Mouse (Mus musculus) skeletal muscle tissue, adult 2 months (tissue): Measurements from ENCODE around the gene Rsg1.

ENCODE experiments used
- DNase-seq: peaks from one replicate; pipeline ENCODE4 v3.0.0-alpha.2; 2012; ENCODE audit warnings: low read depth, low spot score

The Rsg1 gene

DNA sequence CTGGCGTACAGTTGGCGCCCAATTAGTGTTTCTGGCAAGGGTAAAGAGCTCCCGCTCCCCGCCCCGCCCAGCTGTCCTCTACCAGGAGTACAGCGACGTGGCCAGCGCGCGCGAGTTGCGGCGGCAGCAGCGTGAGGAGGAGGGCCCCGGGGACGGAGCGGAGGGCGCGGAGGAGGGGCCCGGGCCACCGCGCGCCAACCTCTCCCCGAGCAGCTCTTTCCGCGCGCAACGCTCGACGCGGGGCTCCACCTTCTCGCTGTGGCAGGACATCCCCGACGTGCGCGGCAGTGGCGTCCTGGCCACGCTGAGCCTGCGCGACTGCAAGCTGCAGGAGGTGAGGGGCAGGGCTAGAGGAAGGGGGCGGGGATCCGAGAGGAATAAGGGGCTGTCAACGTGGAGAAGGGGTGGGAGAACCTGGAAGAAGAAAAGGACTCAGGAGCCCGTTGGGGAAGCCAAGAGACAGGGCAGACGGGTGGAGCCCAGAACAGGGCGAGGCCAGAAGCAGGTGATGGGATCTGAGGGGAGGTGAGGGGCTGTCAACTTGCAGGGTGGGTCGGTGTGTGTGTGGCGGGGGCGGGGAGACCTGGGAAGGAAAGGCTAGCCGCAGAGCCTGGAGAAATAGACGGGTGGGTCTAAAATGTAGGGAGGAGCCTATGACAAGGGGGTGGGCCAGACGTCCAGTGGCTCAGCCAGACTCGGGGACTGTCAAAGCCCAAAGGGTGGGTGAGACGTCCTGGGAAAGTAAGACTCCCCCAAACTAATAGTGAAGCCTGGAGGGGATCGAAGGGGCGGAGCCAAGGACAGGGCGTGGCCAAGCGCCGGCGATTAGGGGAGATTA, 34.2 kb downstream of the Rsg1 start:
- DNase-seq: no peak

DNA sequence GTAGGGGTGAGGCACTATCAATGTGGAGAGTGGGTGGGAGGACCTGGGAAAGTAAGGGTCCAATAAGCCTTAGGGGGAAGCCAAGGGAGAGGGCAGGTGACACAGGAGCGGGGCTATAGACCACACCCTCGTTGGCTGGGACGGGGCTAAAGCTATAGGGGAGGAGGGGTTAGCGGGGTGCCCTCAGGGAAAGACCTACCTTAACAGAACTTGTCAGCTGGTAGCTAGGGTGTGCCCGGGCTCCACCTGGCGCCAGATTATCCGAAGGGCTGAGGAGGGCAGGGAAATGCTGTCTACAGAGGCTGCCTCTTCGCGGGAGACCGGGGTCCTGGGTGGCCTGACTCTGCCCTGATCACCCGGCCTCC, 34.8 kb downstream of the Rsg1 start:
- no peak for DNase-seq

DNA sequence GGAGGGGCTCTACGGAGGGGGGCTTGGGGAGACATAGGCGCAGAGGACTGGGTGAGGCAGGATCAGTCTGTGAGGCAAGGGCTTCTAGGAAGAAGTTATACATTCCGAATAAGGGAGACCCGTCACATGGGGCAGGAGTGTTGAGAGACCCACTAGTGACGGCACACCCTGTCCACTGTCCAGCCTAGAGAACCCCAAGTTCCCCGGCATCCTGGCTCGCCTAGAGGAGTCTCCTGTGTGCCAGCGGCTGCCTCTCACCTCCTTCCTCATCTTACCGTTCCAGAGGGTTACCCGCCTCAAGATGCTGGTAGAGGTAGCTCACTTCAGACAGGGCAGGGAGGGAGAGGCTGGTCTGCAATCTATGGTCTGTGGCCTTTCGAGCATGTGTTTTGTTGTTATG, 35.6 kb downstream of the Rsg1 start:
- no peak for DNase-seq

DNA sequence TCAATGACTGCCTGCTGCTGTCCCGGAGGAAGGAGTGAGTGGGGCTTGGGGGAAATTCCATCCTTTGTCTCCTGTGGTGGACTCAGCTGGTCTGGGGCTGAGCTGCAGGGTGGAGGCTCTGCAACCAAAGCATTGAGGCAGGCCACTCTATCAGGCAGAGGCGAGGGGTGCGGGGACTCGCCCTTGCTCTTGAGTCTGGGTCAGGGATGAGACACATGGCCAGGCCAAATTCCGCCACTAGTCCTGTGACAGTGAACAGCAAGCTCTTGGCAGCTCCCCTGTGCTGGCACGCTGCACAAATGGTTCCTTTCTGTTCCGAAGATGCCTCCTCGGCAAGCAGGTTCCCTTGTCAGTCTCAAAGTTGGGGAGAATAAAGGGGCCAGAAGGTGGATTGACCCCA, 37.3 kb downstream of the Rsg1 start:
- DNase-seq: no peak

DNA sequence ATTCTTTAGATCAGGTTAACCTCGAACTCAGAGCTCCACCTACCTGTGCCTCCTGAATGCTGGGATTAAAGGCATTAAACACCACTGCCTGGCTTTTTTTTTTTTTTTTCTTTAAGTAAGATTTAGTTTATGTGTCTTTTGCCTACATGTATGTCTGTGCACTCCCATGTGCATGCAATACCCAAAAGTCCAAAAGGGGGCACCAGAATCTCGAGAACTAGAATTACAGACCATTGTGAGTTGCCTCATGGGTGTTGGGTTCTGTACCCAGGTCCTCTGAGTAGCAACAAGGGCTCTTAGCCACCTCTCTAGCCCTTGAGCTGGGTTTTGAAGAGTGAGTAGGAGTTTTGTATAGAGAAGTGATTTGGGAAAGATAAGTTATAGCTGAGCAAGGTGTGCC, 38.9 kb downstream of the Rsg1 start:
- DNase-seq: no peak

DNA sequence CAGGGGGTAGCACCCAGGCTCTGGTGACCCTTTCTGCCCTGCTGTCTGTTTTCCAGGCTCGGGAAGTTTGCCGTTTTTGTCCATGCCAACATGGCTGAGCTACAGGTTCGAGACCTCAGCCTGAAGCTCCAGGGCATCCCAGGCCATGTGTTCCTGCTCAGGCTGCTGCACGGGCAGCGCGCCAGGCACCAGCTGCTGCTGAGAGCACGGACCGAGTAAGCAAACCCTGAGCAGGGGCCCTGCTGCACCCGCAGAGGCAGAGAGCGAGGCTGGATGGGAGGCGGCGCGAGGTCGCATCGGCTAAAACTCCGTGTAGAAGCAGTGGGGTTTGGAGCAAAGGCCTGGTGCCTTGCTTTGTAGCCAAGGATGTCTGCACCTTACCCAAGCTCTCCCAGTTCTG, 40.5 kb downstream of the Rsg1 start:
- no peak for DNase-seq

DNA sequence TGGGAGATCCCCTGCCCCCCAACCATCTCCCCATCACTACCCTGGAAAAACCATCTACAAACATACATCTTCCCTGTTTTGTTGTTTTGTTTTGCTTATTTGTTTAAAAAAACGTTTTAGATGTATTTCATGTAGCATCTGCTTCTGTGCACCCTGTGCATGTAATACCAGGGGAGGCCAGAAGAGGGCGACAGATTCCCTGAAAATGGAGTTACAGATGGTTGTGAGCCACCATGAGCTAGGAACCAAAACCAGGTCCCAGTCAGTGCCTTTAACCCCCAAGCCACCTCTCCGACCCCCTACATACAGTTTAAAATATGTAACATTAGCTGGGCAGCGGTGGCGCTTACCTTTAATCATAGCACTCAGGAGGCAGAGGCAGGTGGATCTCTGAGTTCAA, 43.7 kb downstream of the Rsg1 start:
- no peak for DNase-seq

DNA sequence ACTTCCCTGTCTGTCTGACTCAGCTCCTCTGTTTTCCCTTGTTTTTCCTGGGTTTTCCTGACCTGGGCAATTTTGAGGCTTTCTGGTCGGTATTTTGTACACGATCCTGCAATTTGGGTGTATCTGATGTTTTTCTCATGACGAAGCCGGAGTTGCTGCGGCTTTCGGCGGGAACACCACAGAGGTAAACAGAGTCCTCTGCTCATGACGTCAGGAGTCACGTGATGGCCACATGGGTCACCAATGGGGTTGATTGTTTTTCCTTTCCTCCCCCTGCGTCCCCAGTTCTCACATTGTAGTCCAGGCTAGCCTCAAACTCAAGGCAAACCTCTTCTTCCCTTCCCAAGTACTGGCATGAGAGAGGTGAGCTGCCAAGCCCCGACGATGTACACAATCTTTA, 45.7 kb downstream of the Rsg1 start:
- no peak for DNase-seq

DNA sequence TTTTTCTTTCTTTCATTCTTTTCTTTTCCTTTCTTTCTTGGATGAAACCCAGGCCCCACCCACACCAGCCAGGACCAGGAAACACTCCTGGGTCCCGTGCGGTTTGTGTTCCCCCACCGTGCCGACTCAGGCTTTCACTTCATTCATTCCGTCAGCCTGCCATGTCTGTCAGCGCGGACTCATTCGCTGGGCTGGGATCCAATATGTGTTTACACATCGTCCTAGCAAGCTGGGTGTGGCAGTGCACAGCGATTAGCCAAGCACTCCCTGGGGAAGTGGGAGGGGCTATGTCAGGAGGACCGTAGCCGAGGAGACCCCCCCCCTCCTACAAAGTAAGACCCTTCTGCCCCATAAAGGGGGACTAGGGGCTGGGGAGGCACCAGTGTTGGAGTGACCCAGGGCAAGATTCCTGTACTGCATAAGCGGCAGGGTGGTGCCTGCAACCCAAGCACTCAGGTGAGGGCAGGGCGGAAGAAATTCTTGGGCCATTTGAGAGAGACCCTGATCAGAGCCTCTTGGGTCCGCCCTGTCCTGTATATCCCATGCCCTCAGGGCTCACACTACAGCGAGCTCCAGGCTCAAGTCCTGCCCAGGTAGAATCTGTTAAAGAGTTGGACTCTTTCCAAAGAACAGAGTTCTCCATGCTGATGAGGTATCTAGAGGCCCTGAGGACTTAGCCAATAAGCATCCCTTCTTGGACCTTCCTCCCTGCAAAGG, 46.4 kb downstream of the Rsg1 start:
- DNase-seq: peak; percentile 34

DNA sequence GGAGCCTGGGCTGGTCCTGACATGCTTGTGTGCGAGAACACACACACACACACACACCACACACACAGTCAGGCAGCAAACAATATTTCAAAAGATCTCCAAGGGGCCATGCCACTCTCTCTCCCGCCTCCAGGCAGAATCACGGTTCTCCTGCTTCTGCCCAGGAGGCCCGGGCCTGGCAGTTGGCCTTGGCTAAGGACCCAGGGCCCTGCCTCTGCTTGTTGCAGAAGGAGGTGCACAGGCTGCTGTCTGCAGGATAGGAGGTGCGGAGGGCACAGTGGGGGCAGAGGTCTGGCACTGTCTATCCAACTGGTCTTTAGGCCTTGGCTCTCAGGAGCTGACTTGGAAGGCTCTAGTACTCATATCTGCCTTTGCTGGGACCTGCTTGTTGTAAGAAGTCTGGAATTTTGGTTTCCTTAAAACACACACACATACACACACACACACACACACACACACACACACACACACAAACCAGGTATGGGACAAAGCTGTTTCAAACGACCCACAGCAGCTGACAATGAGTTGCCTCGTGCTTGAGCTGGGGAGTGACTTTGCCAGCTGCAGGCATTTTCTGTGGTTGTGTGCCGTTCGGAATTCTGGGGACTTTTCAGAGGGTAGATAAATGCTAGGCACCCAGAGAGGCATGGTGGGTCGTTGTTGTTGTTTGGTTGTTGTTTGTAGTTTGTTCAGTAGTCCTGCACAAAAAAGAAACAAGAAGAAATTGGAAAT, 49.3 kb downstream of the Rsg1 start:
- DNase-seq: no peak

DNA sequence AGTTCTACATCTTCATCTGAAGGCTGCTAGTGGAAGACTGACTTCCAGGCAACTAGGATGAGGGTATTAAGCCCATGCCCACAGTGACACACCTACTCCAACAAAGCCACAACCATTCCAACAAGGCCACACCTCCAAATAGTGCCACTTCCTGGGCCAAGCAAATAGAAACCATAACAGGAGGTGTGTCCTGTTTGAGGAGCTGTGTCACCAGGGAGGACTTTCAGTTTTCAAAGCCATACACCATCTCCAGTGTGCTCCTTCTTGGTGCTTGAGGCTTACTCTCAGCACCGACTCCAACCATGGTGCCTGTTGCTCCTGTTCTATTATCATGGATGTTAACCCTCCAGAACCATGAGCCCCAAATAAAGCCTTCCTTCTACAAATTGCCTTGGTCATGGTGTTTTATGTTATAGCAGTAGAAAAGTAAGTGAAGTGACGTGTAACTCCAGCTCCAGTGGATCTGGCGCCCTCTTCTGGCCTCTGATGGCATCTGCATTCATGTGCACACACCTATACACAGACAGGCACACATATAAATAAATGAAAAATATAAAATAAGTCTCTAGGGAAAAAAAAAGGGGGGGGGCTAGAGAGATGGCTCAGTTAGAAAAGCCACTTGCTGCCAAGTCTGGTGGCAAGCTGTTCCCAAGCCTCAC, 52.4 kb downstream of the Rsg1 start:
- DNase-seq: no peak

DNA sequence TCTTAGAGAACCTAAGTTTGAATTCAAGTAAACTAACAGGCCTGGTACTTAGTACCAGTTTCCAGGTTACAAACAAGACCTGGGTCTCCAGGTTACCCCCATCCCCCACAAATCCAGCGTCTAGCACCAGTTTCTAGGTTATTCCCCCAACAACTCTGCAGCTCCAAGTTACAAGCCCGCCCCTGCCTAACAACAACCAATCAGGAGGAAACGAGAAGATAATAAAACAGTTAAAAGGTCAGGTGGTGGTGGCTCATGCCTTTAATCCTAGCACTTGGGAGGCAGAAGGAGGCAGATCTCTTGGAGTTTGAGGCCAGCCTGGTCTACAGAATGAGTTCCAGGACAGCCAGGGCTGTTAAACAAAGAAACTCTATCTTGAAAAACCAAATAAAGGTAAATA, 53.5 kb downstream of the Rsg1 start:
- DNase-seq: no peak

DNA sequence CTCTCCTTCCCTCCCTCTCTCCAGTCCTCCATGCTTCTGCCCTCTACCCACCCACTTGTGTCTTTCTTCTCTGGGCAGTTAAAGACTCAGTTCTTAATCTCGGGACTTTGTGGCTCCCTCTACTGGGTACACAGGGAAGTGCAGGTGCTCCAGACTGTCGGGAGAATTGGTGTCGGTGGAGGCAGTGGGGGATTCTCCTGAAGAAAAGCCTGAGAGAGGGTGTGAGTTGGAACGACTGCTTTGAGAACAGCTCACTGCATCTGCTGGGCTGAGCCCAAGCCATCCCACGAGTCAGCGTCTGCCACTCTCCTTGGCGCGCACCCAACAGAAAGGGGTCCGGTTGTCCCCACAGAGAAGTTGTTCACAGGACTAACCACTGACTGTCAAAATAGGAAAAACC, 54.1 kb downstream of the Rsg1 start:
- no peak for DNase-seq

DNA sequence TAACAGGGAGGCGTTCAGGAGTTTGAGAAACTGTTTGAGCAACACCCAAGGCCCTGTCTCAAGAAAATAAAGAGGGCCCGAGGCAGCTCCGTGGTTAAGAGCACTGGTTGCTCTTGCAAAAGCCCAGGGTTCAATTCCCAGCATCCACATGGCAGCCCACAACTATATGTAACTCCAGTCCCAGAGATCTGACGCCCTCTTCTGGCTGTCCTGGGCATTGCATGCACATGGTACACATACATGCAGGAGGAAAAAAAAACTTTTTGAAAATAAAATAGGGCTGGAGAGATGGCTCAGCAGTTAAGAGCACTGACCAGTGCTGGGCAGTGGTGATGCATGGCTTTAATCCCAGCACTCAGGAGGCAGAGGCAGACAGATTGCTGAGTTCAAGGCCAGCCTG, 54.6 kb downstream of the Rsg1 start:
- DNase-seq: no peak

DNA sequence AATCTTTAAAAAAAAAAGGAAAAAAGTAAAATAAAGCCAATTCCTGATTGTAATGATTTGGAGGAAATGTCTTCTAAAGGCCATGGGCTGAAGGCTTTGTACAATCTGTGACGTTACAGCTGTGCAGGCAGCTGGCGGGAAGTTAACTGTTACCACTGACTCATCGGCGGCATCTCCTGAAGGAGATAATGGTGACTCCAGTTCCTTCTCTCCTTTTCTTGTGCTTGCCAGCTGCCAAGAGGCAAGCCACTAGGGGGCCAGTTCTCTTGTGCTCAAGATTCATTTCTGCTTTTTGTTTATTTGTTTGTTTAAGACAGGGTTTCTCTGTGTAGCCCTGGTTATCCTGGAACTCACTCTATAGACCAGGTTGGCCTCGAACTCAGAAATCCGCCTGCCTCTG, 55.3 kb downstream of the Rsg1 start:
- DNase-seq: no peak

DNA sequence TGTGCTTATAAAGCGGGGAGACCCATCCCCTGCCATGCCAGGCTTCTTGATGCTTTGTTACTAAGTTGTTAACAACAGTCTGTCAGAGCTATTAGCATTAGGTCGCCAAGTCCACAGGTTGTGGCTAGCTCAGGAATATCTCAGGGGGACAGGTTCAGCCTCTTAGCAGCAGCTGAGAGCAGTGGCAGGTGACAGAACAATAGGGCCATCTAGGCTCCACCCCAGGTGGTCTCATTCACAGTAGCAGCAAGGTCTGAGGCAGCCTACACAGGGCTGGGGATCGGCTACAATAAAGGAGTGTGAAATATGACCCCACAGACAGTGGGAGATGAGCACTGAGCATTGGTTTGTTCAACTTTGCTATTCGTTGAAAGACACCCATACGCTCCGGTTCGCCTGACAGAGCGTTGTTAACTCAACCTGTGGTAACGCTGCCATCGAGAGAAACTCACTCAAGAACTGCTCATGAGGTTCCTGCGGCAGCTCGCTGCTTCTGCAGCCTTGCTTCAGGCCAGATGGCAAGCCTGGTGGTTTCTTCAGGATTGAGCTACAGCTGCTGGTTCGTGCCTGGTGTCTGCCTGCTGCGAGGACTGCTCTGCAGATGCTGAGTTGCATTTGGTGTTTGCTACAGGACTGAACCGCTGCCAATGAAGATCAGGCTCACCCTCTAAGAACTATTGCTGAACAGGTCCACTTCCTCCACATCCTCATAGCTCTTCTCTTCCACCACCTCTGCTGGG, 56.6 kb downstream of the Rsg1 start:
- no peak for DNase-seq

DNA sequence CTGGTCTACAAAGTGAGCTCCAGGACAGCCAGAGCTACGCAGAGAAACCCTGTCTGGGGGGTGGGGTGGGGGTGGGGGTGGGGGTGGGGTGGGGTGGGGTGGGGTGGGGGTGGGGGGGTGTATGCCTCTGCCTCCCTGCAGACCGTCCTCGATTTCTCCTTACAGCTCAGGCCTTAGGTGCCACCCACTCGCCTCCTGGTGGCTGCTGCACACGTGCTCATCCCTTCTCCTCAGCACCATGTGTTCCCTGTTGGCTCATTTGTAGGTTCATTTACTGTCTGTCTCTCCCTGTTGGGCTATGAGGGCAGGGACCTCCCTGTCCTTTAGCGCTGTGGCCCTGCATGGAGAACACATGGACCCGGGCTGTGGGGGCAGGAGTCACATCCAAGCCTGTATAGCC, 57.5 kb downstream of the Rsg1 start:
- DNase-seq: no peak

DNA sequence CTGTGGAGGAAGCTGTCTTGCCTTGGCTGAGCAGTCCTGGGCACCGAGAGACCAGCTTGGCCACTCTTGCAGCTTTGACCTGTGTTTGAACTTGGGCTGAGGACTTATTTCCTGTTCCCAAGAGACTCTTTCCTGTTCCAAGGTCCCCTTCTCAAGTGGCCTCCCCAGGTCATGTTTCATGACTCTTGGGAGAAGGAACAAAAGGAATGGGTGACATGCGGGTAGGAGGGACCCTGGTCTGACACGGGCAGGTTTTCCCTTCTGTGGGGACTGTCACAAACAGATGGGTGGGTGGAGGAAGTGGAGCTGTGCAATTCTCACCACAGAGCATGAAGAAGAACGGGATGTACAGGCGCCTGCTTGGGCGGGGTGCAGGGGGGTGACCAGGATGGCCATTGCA, 58.0 kb downstream of the Rsg1 start:
- no peak for DNase-seq

DNA sequence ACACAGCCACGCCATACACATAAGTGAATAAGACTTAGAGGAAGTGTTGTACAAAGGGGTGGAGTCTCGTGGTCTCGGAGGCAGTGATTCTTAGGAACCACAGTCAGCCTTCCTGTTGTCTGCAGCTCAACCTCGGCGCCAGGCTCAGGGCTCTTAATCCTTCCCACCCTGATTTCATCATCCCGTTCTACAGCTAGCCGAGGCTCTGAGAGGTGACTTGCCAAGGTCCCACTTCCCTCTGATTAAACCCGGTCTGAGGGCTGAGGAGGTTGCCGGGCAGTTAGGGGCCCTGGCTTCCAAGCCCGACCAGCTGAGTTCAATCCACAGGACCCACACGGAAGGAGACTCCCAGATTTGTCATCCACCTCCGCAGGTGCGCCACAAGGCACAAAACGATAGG, 59.1 kb downstream of the Rsg1 start:
- peak; percentile 30 for DNase-seq

DNA sequence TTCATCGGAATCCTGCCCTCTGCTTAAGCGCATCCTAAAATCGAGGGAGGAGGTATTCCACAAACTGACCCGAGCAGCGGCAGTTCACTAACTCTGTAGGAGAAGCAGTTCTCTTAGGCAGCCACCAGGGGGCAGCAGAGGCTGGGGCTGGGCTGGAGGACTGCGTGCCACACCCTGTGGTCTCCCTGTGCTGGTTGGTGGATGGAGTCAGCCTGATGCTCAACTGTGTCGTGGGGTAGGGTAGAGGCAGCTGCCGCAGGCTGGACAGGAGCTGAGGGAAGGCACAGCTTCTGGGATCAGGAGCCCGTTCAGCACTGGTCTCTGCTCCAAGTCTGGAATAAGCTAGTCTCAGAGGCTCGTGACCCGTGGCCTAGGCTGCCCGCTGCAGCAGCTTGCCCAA, 59.5 kb downstream of the Rsg1 start:
- DNase-seq: peak; percentile 83

DNA sequence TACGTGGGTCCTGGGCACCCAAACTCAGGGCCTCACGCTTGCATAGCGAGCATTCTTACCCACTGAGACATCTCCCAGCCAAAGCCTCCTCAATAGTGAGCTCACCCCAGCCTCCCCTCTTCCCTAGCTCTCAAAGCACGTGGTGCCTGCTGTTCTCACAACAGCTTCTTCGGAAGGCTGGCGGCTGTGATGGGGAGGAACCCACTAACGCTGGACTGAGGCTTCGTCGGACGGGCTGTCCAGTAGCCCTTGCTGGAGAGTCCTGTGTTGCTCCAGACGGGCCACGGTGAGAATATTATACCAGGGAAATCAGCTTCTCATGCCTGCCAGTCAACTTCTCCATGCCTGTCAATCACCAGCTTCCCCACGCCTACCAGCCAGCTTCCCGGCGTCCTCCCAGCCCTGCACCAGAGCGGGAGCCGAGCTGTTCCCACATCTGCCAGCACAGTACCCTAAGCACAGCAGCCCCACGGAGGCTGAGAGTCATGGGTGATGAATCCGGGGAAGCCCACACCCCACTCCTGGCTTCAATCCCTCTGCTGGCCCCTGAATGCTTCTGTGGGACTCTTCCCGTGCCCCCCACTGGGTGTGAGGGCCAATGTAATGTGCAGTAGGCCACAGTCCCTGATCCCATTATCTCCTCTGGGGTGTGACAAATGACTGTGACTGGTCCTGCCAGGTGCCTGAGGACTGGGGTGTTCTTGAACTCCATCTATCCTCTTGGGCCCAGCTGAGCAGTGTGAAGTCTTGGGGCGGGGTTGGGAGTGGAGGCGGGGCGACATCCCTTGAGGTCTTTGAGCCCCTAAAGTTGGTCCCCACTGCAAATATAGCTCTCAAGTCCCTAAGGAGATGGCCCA, 61.0 kb downstream of the Rsg1 start:
- DNase-seq: no peak
